Mouse (Mus musculus): ENCODE measurements around the gene Pla2g15. TPM values are rescaled to one million over a fixed set of nuclear protein-coding genes. Genes with fewer than 3 reads are reported as not detected.
A peak's percentile ranks its signal among the peaks of the same experiment; 100 is the strongest.

Pla2g15 gene
- total RNA-seq, 1 experiment from 2014 or later, result 7.9 TPM

- no peak for ATAC-seq (replicated peaks in 1 of 2; ENCODE audit: insufficient read depth in 1 of 2, low FRiP score in 2 of 2, low TSS enrichment in 1 of 2, low read depth in 1 of 2, poor library complexity in 2 of 2, severe bottlenecking in 2 of 2)
Measured at GRCm38 (mm10) chr8:106132356-106132755, 17.8 kb upstream of the Pla2g15 start.

- ATAC-seq (replicated peaks in 1 of 2; ENCODE audit: insufficient read depth in 1 of 2, low FRiP score in 2 of 2, low TSS enrichment in 1 of 2, low read depth in 1 of 2, poor library complexity in 2 of 2, severe bottlenecking in 2 of 2), result no peak
Measured at GRCm38 (mm10) chr8:106133526-106133925, 16.7 kb upstream of the Pla2g15 start.

GRCm38 (mm10) chr8:106133946-106134345, 16.3 kb upstream of the Pla2g15 start:
- ATAC-seq (replicated peaks in 1 of 2; ENCODE audit: insufficient read depth in 1 of 2, low FRiP score in 2 of 2, low TSS enrichment in 1 of 2, low read depth in 1 of 2, poor library complexity in 2 of 2, severe bottlenecking in 2 of 2), result no peak

- ATAC-seq (replicated peaks in 1 of 2; ENCODE audit: insufficient read depth in 1 of 2, low FRiP score in 2 of 2, low TSS enrichment in 1 of 2, low read depth in 1 of 2, poor library complexity in 2 of 2, severe bottlenecking in 2 of 2), result no peak
Measured at GRCm38 (mm10) chr8:106134751-106135571, 15.2 kb upstream of the Pla2g15 start.

- no peak for ATAC-seq (replicated peaks in 1 of 2; ENCODE audit: insufficient read depth in 1 of 2, low FRiP score in 2 of 2, low TSS enrichment in 1 of 2, low read depth in 1 of 2, poor library complexity in 2 of 2, severe bottlenecking in 2 of 2)
Measured at GRCm38 (mm10) chr8:106135672-106136071, 14.5 kb upstream of the Pla2g15 start.

GRCm38 (mm10) chr8:106136156-106137130, 13.8 kb upstream of the Pla2g15 start, which contains the start of gene Esrp2:
Gene Esrp2, minus strand, starts transcription at chr8:106136974.
- ATAC-seq (replicated peaks in 1 of 2; ENCODE audit: insufficient read depth in 1 of 2, low FRiP score in 2 of 2, low TSS enrichment in 1 of 2, low read depth in 1 of 2, poor library complexity in 2 of 2, severe bottlenecking in 2 of 2), result 0 out of 4 replicates have a peak, but pooled peaks of 1 of the 2 experiments have one; percentile 11

GRCm38 (mm10) chr8:106137218-106137905, 12.8 kb upstream of the Pla2g15 start:
- ATAC-seq (replicated peaks in 1 of 2; ENCODE audit: insufficient read depth in 1 of 2, low FRiP score in 2 of 2, low TSS enrichment in 1 of 2, low read depth in 1 of 2, poor library complexity in 2 of 2, severe bottlenecking in 2 of 2), result no peak

GRCm38 (mm10) chr8:106137906-106138477, 12.2 kb upstream of the Pla2g15 start:
- peak; percentile 14 to 41; a peak in 2 of 4 replicates for ATAC-seq (replicated peaks in 1 of 2; ENCODE audit: insufficient read depth in 1 of 2, low FRiP score in 2 of 2, low TSS enrichment in 1 of 2, low read depth in 1 of 2, poor library complexity in 2 of 2, severe bottlenecking in 2 of 2)

- ATAC-seq (replicated peaks in 1 of 2; ENCODE audit: insufficient read depth in 1 of 2, low FRiP score in 2 of 2, low TSS enrichment in 1 of 2, low read depth in 1 of 2, poor library complexity in 2 of 2, severe bottlenecking in 2 of 2), result no peak
Measured at GRCm38 (mm10) chr8:106138616-106139015, 11.6 kb upstream of the Pla2g15 start.

- ATAC-seq (replicated peaks in 1 of 2; ENCODE audit: insufficient read depth in 1 of 2, low FRiP score in 2 of 2, low TSS enrichment in 1 of 2, low read depth in 1 of 2, poor library complexity in 2 of 2, severe bottlenecking in 2 of 2), result no peak
Measured at GRCm38 (mm10) chr8:106140191-106140590, 10.0 kb upstream of the Pla2g15 start.

GRCm38 (mm10) chr8:106140769-106141168, 9.4 kb upstream of the Pla2g15 start:
- ATAC-seq (replicated peaks in 1 of 2; ENCODE audit: insufficient read depth in 1 of 2, low FRiP score in 2 of 2, low TSS enrichment in 1 of 2, low read depth in 1 of 2, poor library complexity in 2 of 2, severe bottlenecking in 2 of 2), result peak; percentile 67 to 81

- no peak for ATAC-seq (replicated peaks in 1 of 2; ENCODE audit: insufficient read depth in 1 of 2, low FRiP score in 2 of 2, low TSS enrichment in 1 of 2, low read depth in 1 of 2, poor library complexity in 2 of 2, severe bottlenecking in 2 of 2)
Measured at GRCm38 (mm10) chr8:106145331-106145730, 4.9 kb upstream of the Pla2g15 start.

- peak in 1 of 2 experiments; percentile 31; a peak in 1 of 4 replicates for ATAC-seq (replicated peaks in 1 of 2; ENCODE audit: insufficient read depth in 1 of 2, low FRiP score in 2 of 2, low TSS enrichment in 1 of 2, low read depth in 1 of 2, poor library complexity in 2 of 2, severe bottlenecking in 2 of 2)
Measured at GRCm38 (mm10) chr8:106146014-106146413, 4.2 kb upstream of the Pla2g15 start.

- no peak for ATAC-seq (replicated peaks in 1 of 2; ENCODE audit: insufficient read depth in 1 of 2, low FRiP score in 2 of 2, low TSS enrichment in 1 of 2, low read depth in 1 of 2, poor library complexity in 2 of 2, severe bottlenecking in 2 of 2)
Measured at GRCm38 (mm10) chr8:106147868-106148565, 2.2 kb upstream of the Pla2g15 start.

- ATAC-seq (replicated peaks in 1 of 2; ENCODE audit: insufficient read depth in 1 of 2, low FRiP score in 2 of 2, low TSS enrichment in 1 of 2, low read depth in 1 of 2, poor library complexity in 2 of 2, severe bottlenecking in 2 of 2), result no peak
Measured at GRCm38 (mm10) chr8:106149025-106149424, 1.2 kb upstream of the Pla2g15 start.

GRCm38 (mm10) chr8:106150653-106151000, 428 bp downstream of the Pla2g15 start:
- ATAC-seq (replicated peaks in 1 of 2; ENCODE audit: insufficient read depth in 1 of 2, low FRiP score in 2 of 2, low TSS enrichment in 1 of 2, low read depth in 1 of 2, poor library complexity in 2 of 2, severe bottlenecking in 2 of 2), result no peak

GRCm38 (mm10) chr8:106151041-106151440, 842 bp downstream of the Pla2g15 start:
- ATAC-seq (replicated peaks in 1 of 2; ENCODE audit: insufficient read depth in 1 of 2, low FRiP score in 2 of 2, low TSS enrichment in 1 of 2, low read depth in 1 of 2, poor library complexity in 2 of 2, severe bottlenecking in 2 of 2), result no peak
